Mouse (Mus musculus): Measurements from ENCODE around the gene Rps28.
A peak's percentile ranks its signal among the peaks of the same experiment; 100 is the strongest.

Rps28 gene

GRCm38 (mm10) chr17:33773871-33774572 is 50.3 kb downstream of the Rps28 start:
- DNase-seq (ENCODE audit: low spot score), result peak; percentile 51

GRCm38 (mm10) chr17:33773426-33773825 is 50.9 kb downstream of the Rps28 start:
- no peak for DNase-seq (ENCODE audit: low spot score)

GRCm38 (mm10) chr17:33771617-33772016 is 52.7 kb downstream of the Rps28 start:
- no peak for DNase-seq (ENCODE audit: low spot score)
